7 mouse cellular contexts compared by ENCODE assay signal in the genomic region with DNA sequence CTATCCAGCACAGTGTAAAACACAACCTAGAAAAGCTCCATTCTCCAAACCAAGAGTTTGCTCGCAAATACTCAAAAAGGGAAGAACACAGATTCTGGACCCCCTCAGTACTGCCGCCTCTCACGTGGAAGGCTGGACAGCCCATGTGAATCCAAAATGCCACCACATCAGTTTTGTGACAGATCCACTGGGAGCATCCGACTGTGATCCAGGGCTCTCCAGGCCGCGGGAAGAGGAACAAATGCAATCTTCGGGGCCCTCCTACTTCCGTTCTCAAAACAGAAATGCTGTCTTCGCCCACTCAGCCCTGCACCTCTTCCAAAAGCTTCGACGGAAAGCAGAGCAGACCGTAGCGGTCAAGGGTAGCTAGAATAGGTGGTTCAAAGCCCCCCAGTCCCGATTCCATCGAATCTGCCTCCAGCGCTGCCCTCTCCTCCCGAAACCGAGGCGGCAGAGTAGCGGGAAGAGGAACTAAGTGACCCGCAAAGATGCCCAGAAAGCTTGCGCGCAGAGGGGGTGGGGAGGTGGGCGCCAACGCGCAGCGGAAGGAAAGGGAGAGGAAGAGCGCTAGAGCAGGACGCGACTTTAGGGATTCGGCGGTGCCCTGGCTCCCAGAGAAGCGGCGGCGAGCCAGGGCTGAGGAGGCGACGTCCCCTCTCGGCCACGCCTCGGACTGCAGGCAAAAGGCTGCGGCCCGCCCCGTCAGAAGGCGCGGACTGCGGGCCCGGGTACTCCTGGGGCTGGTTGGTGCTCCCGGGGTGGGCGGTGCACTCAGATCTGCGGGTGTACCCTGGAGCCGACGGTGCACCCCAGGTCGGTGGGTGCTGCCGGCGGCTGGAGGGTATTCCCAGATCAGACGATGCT. TPM values are rescaled to one million over a fixed set of nuclear protein-coding genes. Genes with fewer than 3 reads are reported as not detected.
DNase-seq lines count a peak whose midpoint lies in the region; ATAC-seq and TF ChIP-seq lines count a peak whose summit lies in the region.

No protein-coding gene starts in this region.

- DNase-seq in adrenal gland, postnatal 25 days: peak; percentile 70
- peak; percentile 78 for DNase-seq in heart, adult 8-10 months (ENCODE audit: low spot score)
- DNase-seq in kidney, adult 9 months: peak; percentile 61
- DNase-seq in midbrain, postnatal 0 days (ENCODE audit: low spot score): peak; percentile 62
- peak; percentile 26 to 38 for DNase-seq in spleen, postnatal 14 days (ENCODE audit: low spot score in 2 of 2)

- peak; percentile 22; the same call in 1 of the 2 replicates for ATAC-seq in embryonic facial prominence, embryonic 13.5 days (ENCODE audit: insufficient number of reproducible peaks, insufficient read depth, low FRiP score, low TSS enrichment, low read depth)
- ATAC-seq in limb, embryonic 15.5 days (ENCODE audit: insufficient number of reproducible peaks, low FRiP score, low TSS enrichment, low read depth): 0 out of 2 replicates have a peak, but pooled peaks have one; percentile 27
- ATAC-seq in midbrain, postnatal 0 days (ENCODE audit: low FRiP score): peak; percentile 58

- peak overlapping the region; percentile 91 for H3K9ac ChIP-seq in embryonic facial prominence, embryonic 13.5 days
- peak overlapping the region; percentile 81 for H3K9ac ChIP-seq in limb, embryonic 15.5 days
- peak overlapping the region; percentile 96 for H3K9ac ChIP-seq in midbrain, postnatal 0 days (replicated peaks; ENCODE audit: low read length, poor library complexity, severe bottlenecking)

- WGBS in embryonic facial prominence, embryonic 13.5 days: under 1% methylated on average over 56 of the region's 56 CpGs
- WGBS in limb, embryonic 15.5 days: under 1% methylated on average over 48 of the region's 56 CpGs
- WGBS in midbrain, postnatal 0 days: under 1% methylated on average over 52 of the region's 56 CpGs

- peak overlapping the region; percentile 90 for H3K4me3 ChIP-seq in embryonic facial prominence, embryonic 13.5 days
- H3K4me3 ChIP-seq in limb, embryonic 15.5 days: peak overlapping the region; percentile 82
- peak overlapping the region; percentile 72 for H3K4me3 ChIP-seq in midbrain, postnatal 0 days (ENCODE audit: low read depth, low read length)

- H3K27ac ChIP-seq in embryonic facial prominence, embryonic 13.5 days: peak overlapping the region; percentile 91
- H3K27ac ChIP-seq in limb, embryonic 15.5 days: peak overlapping the region; percentile 95
- peak overlapping the region; percentile 98 for H3K27ac ChIP-seq in midbrain, postnatal 0 days (ENCODE audit: low read depth, low read length)

- H3K36me3 ChIP-seq in embryonic facial prominence, embryonic 13.5 days: no peaks in the 10 kb centered on the region
- H3K36me3 ChIP-seq in limb, embryonic 15.5 days: no peaks in the 10 kb centered on the region
- H3K36me3 ChIP-seq in midbrain, postnatal 0 days (ENCODE audit: insufficient read depth, low read length): no peaks in the 10 kb centered on the region

- H3K4me1 ChIP-seq in embryonic facial prominence, embryonic 13.5 days: peaks cover 17% of the 10 kb centered on the region
- H3K4me1 ChIP-seq in limb, embryonic 15.5 days: peaks cover 9% of the 10 kb centered on the region
- 0 out of 2 replicates have a peak, but pooled peaks cover 3% of the 10 kb centered on the region for H3K4me1 ChIP-seq in midbrain, postnatal 0 days (ENCODE audit: insufficient read depth, low read length)

- H3K4me2 ChIP-seq in embryonic facial prominence, embryonic 13.5 days: peak overlapping the region; percentile 77
- peak overlapping the region; percentile 70 for H3K4me2 ChIP-seq in limb, embryonic 15.5 days
- peak overlapping the region; percentile 82 for H3K4me2 ChIP-seq in midbrain, postnatal 0 days (ENCODE audit: low read depth, low read length, poor library complexity, severe bottlenecking)

- peak; percentile 42 for TF ChIP-seq CTCF in midbrain, postnatal 0 days (IDR thresholded peaks at IDR 0.05)

- no peaks in the 10 kb centered on the region for H3K9me3 ChIP-seq in embryonic facial prominence, embryonic 13.5 days
- no peaks in the 10 kb centered on the region for H3K9me3 ChIP-seq in limb, embryonic 15.5 days
- no peaks in the 10 kb centered on the region for H3K9me3 ChIP-seq in midbrain, postnatal 0 days (ENCODE audit: low read length)

- no peaks in the 10 kb centered on the region for H3K27me3 ChIP-seq in embryonic facial prominence, embryonic 13.5 days
- no peaks in the 10 kb centered on the region for H3K27me3 ChIP-seq in limb, embryonic 15.5 days
- H3K27me3 ChIP-seq in midbrain, postnatal 0 days (ENCODE audit: insufficient read depth, low read length): no peaks in the 10 kb centered on the region

RNA-seq across cellular contexts. Expression of gene Acap2, which starts 0.9 kb away (rescaled TPM):
- total RNA-seq in adrenal gland, postnatal 25 days (2021): 43.3 and 49.5 TPM in 2 replicates
- polyA plus RNA-seq in embryonic facial prominence, embryonic 13.5 days (2015; fragmentation: Nextera tagmentation; extraction: Ambion mirVana): 22.6 and 25.1 TPM in 2 replicates
- 10 to 100 TPM; 16.8 to 18.6 (median 17.4) TPM for total RNA-seq in heart, adult 8-10 months (2022)
- 24.8 and 26.5 TPM in 2 replicates for polyA plus RNA-seq in limb, embryonic 15.5 days (2015; fragmentation: Nextera tagmentation; extraction: Ambion mirVana)
- 26.7 and 39.4 TPM in 2 replicates for total RNA-seq in midbrain, postnatal 0 days (2014; rRNA removed)
- polyA plus RNA-seq in midbrain, postnatal 0 days (2015; fragmentation: Nextera tagmentation; extraction: Ambion mirVana): 9.0 and 10.9 TPM in 2 replicates

Comparison
In these comparisons a context has a peak if more than half of its experiments do, and no peak if none do; other contexts are left out.
1. Peak in every context shown above with its lines: DNase-seq, ATAC-seq, H3K4me3 ChIP-seq and H3K27ac ChIP-seq.